Mouse (Mus musculus): ENCODE results near the gene Zfp740. TPM values are rescaled to one million over a fixed set of nuclear protein-coding genes. Genes with fewer than 3 reads are reported as not detected.

The Zfp740 gene
- polyA plus RNA-seq, 1 experiment from 2014 or later = 66.9 TPM

Other genes with a start within 250 kb of the Zfp740 start
- gene Krt78, start 249.0 kb upstream of the Zfp740 start, polyA plus RNA-seq (2014; fragmentation: Nextera tagmentation; extraction: Ambion mirVana) = not detected in 2 replicates
- gene Krt8, start 198.8 kb upstream of the Zfp740 start, polyA plus RNA-seq (2014; fragmentation: Nextera tagmentation; extraction: Ambion mirVana) = 13.1 and 13.5 TPM in 2 replicates
- gene Krt18, start 175.1 kb upstream of the Zfp740 start, polyA plus RNA-seq (2014; fragmentation: Nextera tagmentation; extraction: Ambion mirVana) = 8.1 and 10.1 TPM in 2 replicates
- 113 and 121 TPM in 2 replicates for gene Eif4b, start 129.5 kb upstream of the Zfp740 start, polyA plus RNA-seq (2014; fragmentation: Nextera tagmentation; extraction: Ambion mirVana)
- 11.4 and 13.2 TPM in 2 replicates for gene Tns2, start 102.8 kb upstream of the Zfp740 start, polyA plus RNA-seq (2014; fragmentation: Nextera tagmentation; extraction: Ambion mirVana)
- 15.5 and 17.0 TPM in 2 replicates for gene Spryd3, start 67.0 kb upstream of the Zfp740 start, polyA plus RNA-seq (2014; fragmentation: Nextera tagmentation; extraction: Ambion mirVana)
- gene Igfbp6, start 58.9 kb upstream of the Zfp740 start, polyA plus RNA-seq (2014; fragmentation: Nextera tagmentation; extraction: Ambion mirVana) = 0.22 and 0.34 TPM in 2 replicates
- gene Soat2, start 52.7 kb upstream of the Zfp740 start, polyA plus RNA-seq (2014; fragmentation: Nextera tagmentation; extraction: Ambion mirVana) = 0.13 and 0.22 TPM in 2 replicates
- 32.8 TPM in 2 replicates for gene Csad, start 1.5 kb downstream of the Zfp740 start, polyA plus RNA-seq (2014; fragmentation: Nextera tagmentation; extraction: Ambion mirVana)
- 0.95 and 1.3 TPM in 2 replicates for gene Itgb7, start 28.7 kb downstream of the Zfp740 start, polyA plus RNA-seq (2014; fragmentation: Nextera tagmentation; extraction: Ambion mirVana)
- 24.0 and 26.4 TPM in 2 replicates for gene Rarg, start 54.3 kb downstream of the Zfp740 start, polyA plus RNA-seq (2014; fragmentation: Nextera tagmentation; extraction: Ambion mirVana)
- 0.20 and 0.39 TPM in 2 replicates for gene Gm9918, start 67.3 kb downstream of the Zfp740 start, polyA plus RNA-seq (2014; fragmentation: Nextera tagmentation; extraction: Ambion mirVana)
- 59.7 and 66.7 TPM in 2 replicates for gene Mfsd5, start 76.2 kb downstream of the Zfp740 start, polyA plus RNA-seq (2014; fragmentation: Nextera tagmentation; extraction: Ambion mirVana)
- gene Espl1, start 93.0 kb downstream of the Zfp740 start, polyA plus RNA-seq (2014; fragmentation: Nextera tagmentation; extraction: Ambion mirVana) = 36.2 and 37.9 TPM in 2 replicates
- gene Pfdn5, start 122.9 kb downstream of the Zfp740 start, polyA plus RNA-seq (2014; fragmentation: Nextera tagmentation; extraction: Ambion mirVana) = 386 and 396 TPM in 2 replicates
- 92.9 and 102 TPM in 2 replicates for gene Myg1, start 128.5 kb downstream of the Zfp740 start, polyA plus RNA-seq (2014; fragmentation: Nextera tagmentation; extraction: Ambion mirVana)
- gene Aaas, start 147.5 kb downstream of the Zfp740 start, polyA plus RNA-seq (2014; fragmentation: Nextera tagmentation; extraction: Ambion mirVana) = 84.7 and 86.7 TPM in 2 replicates
- gene Sp7, start 163.9 kb downstream of the Zfp740 start, polyA plus RNA-seq (2014; fragmentation: Nextera tagmentation; extraction: Ambion mirVana) = 0.70 and 0.96 TPM in 2 replicates
- 10.4 and 11.1 TPM in 2 replicates for gene Sp1, start 202.9 kb downstream of the Zfp740 start, polyA plus RNA-seq (2014; fragmentation: Nextera tagmentation; extraction: Ambion mirVana)
- gene Amhr2, start 242.1 kb downstream of the Zfp740 start, polyA plus RNA-seq (2014; fragmentation: Nextera tagmentation; extraction: Ambion mirVana) = 0.53 TPM in 1 of 2 replicates, not detected in the other

Data from neural tube, embryonic 11.5 days (tissue).